Mouse (Mus musculus): ENCODE measurements around the gene Fkbp1a. TPM values are rescaled to one million over a fixed set of nuclear protein-coding genes. Genes with fewer than 3 reads are reported as not detected.

Fkbp1a gene
- polyA plus RNA-seq, 1 experiment from 2014 or later: 586 TPM

GRCm38 (mm10) chr2:151564006-151564405 is 21.7 kb downstream of the Fkbp1a start:
- peaks cover 35% of the 10 kb centered on the region for H3K36me3 ChIP-seq (replicated peaks)
- no peaks in the 10 kb centered on the region for H3K27me3 ChIP-seq (replicated peaks)
- ATAC-seq (replicated peaks): no peak
- no peak overlapping the region for H3K27ac ChIP-seq
- H3K4me2 ChIP-seq: no peak overlapping the region
- H3K4me1 ChIP-seq: no peaks in the 10 kb centered on the region
- no peak overlapping the region for H3K9ac ChIP-seq
- no peak overlapping the region for H3K4me3 ChIP-seq
- H3K9me3 ChIP-seq: no peaks in the 10 kb centered on the region
- 98% methylated on average over 1 of the region's 1 CpGs for WGBS

DNA sequence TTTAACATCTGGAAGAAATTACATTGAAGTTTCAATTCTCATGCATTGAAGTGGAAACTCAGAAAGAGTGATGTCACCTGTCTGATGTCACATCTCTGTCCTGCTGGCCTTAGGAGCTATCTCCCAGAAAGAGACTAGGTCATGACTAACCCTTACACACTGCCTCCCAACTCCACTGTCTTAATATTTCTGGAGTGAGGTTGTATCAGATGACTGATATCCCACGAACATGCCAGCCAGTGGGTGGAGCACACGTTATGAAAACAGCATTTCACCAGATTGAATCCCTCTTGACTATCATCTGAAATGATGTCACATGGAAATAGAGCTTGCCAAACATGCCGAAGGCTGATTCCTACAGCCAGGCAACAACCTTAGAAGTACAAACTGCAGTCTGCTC is 22.7 kb downstream of the Fkbp1a start:
- no peak overlapping the region for H3K4me2 ChIP-seq
- H3K36me3 ChIP-seq (replicated peaks): peaks cover 25% of the 10 kb centered on the region; the same call in 1 of the 2 replicates
- ATAC-seq (replicated peaks): no peak

GRCm38 (mm10) chr2:151566856-151567255 is 24.6 kb downstream of the Fkbp1a start:
- H3K9me3 ChIP-seq: no peaks in the 10 kb centered on the region
- peaks cover 9% of the 10 kb centered on the region; the same call in 1 of the 2 replicates for H3K36me3 ChIP-seq (replicated peaks)
- ATAC-seq (replicated peaks): no peak
- no peak overlapping the region for H3K27ac ChIP-seq
- no peaks in the 10 kb centered on the region for H3K27me3 ChIP-seq (replicated peaks)
- H3K9ac ChIP-seq: no peak overlapping the region
- WGBS: 88% methylated on average over 6 of the region's 6 CpGs
- H3K4me3 ChIP-seq: no peak overlapping the region
- H3K4me2 ChIP-seq: no peak overlapping the region
- no peaks in the 10 kb centered on the region for H3K4me1 ChIP-seq

More for the DNA sequence above, 22.7 kb downstream of the Fkbp1a start:
- Histone ChIP-seq H3K9ac (no peak overlapping the region), H3K9me3 (no peaks in the 10 kb centered on the region), H3K4me3 (no peak overlapping the region), H3K27ac (no peak overlapping the region), H3K27me3 (replicated peaks) (no peaks in the 10 kb centered on the region), H3K4me1 (no peaks in the 10 kb centered on the region)
- 79% methylated on average over 3 of the region's 3 CpGs for WGBS

GRCm38 (mm10) chr2:151569452-151569851 is 27.2 kb downstream of the Fkbp1a start:
- ATAC-seq (replicated peaks): no peak
- Histone ChIP-seq H3K9ac (no peak overlapping the region), H3K4me3 (no peak overlapping the region), H3K27ac (no peak overlapping the region), H3K4me2 (no peak overlapping the region), H3K36me3 (replicated peaks) (0 out of 2 replicates have a peak, but pooled peaks cover 3% of the 10 kb centered on the region), H3K9me3 (no peaks in the 10 kb centered on the region), H3K27me3 (replicated peaks) (no peaks in the 10 kb centered on the region), H3K4me1 (no peaks in the 10 kb centered on the region)
- 85% methylated on average over 2 of the region's 2 CpGs for whole genome bisulfite sequencing

GRCm38 (mm10) chr2:151571873-151572700 is 29.8 kb downstream of the Fkbp1a start, which contains the start of gene Sdcbp2:
Gene Sdcbp2, plus strand, starts transcription at chr2:151572622.
- no peak for ATAC-seq (replicated peaks)
- Histone ChIP-seq H3K36me3 (replicated peaks) (no peaks in the 10 kb centered on the region), H3K9ac (no peak within 1 kb of the TSS), H3K27ac (no peak within 1 kb of the TSS), H3K27me3 (replicated peaks) (no peaks in the 10 kb centered on the region), H3K9me3 (no peaks in the 10 kb centered on the region), H3K4me3 (no peak within 1 kb of the TSS), H3K4me2 (no peak within 1 kb of the TSS), H3K4me1 (peaks cover 18% of the 10 kb centered on the region)
- WGBS: 72% methylated on average over 17 of the region's 17 CpGs

- no peak overlapping the region for H3K4me3 ChIP-seq
- no peak for ATAC-seq (replicated peaks)
- WGBS: 63% methylated on average over 3 of the region's 3 CpGs
- no peak overlapping the region for H3K9ac ChIP-seq
- no peak overlapping the region for H3K27ac ChIP-seq
- no peaks in the 10 kb centered on the region for H3K9me3 ChIP-seq
- no peaks in the 10 kb centered on the region for H3K27me3 ChIP-seq (replicated peaks)
- H3K4me2 ChIP-seq: no peak overlapping the region
- H3K36me3 ChIP-seq (replicated peaks): no peaks in the 10 kb centered on the region
- H3K4me1 ChIP-seq: peaks cover 18% of the 10 kb centered on the region
Measured at GRCm38 (mm10) chr2:151573667-151574066, 31.4 kb downstream of the Fkbp1a start.

GRCm38 (mm10) chr2:151574607-151575006 is 32.3 kb downstream of the Fkbp1a start:
- Histone ChIP-seq H3K36me3 (replicated peaks) (no peaks in the 10 kb centered on the region), H3K9me3 (no peaks in the 10 kb centered on the region), H3K4me1 (peaks cover 18% of the 10 kb centered on the region), H3K27ac (no peak overlapping the region), H3K4me2 (no peak overlapping the region), H3K27me3 (replicated peaks) (no peaks in the 10 kb centered on the region), H3K4me3 (no peak overlapping the region), H3K9ac (no peak overlapping the region)
- no peak for ATAC-seq (replicated peaks)
- WGBS: 55% methylated on average over 5 of the region's 5 CpGs

DNA sequence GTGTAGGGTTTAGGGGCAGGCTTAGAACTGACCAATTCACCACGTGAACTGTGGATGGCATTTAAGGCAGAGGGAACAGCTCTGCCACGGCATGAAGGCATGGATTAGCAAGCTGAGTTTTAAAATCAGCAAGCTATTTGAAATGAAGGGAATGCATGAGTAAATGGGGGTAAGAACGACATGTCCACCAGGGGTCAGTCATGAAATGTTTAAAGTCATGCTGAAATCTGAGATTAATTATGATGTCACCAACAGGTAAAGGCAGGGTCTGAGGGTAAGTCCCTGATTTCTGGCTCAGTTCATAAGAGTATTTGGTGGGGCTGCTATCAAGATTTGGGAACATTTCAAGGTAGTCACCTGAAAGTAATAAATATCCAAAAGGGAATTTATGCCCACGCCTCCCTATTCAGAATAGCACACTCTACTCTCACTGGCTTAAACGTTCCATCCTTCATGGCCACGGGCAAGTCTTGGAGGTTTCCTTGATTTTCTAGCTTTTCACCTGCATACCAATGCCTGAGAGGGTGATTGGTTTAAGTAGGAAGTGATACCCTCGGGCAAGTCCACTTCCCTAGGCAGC is 32.9 kb downstream of the Fkbp1a start:
- H3K4me2 ChIP-seq: peak overlapping the region; percentile 93
- H3K4me3 ChIP-seq: peak overlapping the region; percentile 56
- H3K9ac ChIP-seq: peak overlapping the region; percentile 82
- ATAC-seq (replicated peaks): peak; percentile 5
- H3K4me1 ChIP-seq: peaks cover 18% of the 10 kb centered on the region
- 17% methylated on average over 7 of the region's 7 CpGs for WGBS
- H3K36me3 ChIP-seq (replicated peaks): no peaks in the 10 kb centered on the region
- no peaks in the 10 kb centered on the region for H3K27me3 ChIP-seq (replicated peaks)
- H3K27ac ChIP-seq: peak overlapping the region; percentile 93
- no peaks in the 10 kb centered on the region for H3K9me3 ChIP-seq

- peak overlapping the region; percentile 56 for H3K4me3 ChIP-seq
- no peaks in the 10 kb centered on the region for H3K27me3 ChIP-seq (replicated peaks)
- peak; percentile 98 for ATAC-seq (replicated peaks)
- H3K36me3 ChIP-seq (replicated peaks): no peaks in the 10 kb centered on the region
- H3K4me2 ChIP-seq: peak overlapping the region; percentile 93
- H3K27ac ChIP-seq: peak overlapping the region; percentile 93
- peaks cover 18% of the 10 kb centered on the region for H3K4me1 ChIP-seq
- H3K9ac ChIP-seq: peak overlapping the region; percentile 82
- WGBS: under 1% methylated on average over 38 of the region's 38 CpGs
- H3K9me3 ChIP-seq: no peaks in the 10 kb centered on the region
Measured at GRCm38 (mm10) chr2:151575699-151576389, 33.6 kb downstream of the Fkbp1a start.

GRCm38 (mm10) chr2:151579183-151579582 is 36.9 kb downstream of the Fkbp1a start:
- 87% methylated on average over 4 of the region's 4 CpGs for WGBS

DNA sequence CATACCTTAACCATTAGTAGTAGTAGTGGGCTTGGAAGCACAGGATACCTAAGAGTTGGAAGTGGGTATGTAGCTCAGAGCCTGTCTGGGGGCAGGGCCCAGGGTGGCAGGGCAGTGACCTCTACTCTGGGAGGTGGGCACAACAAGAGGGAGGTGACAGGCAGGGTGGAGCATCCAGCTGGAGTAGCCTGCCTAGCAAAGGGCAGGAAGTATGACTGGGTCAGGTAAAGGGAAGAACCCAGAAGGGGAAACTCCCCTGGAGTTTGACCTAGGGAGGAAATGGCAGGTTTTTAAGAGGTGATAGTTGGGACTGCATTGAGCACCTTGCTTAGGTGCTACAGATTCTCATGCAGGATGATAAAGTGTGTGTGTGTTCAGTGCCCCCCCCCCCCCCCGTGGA is 38.7 kb downstream of the Fkbp1a start:
- Histone ChIP-seq H3K27ac (no peak overlapping the region), H3K27me3 (replicated peaks) (no peaks in the 10 kb centered on the region), H3K9me3 (no peaks in the 10 kb centered on the region), H3K4me3 (no peak overlapping the region), H3K36me3 (replicated peaks) (no peaks in the 10 kb centered on the region), H3K4me2 (no peak overlapping the region), H3K9ac (no peak overlapping the region), H3K4me1 (peaks cover 6% of the 10 kb centered on the region)
- 29% methylated on average over 1 of the region's 1 CpGs for WGBS
- no peak for ATAC-seq (replicated peaks)

More at GRCm38 (mm10) chr2:151579183-151579582, 36.9 kb downstream of the Fkbp1a start:
- H3K4me2 ChIP-seq: no peak overlapping the region
- no peaks in the 10 kb centered on the region for H3K36me3 ChIP-seq (replicated peaks)
- no peaks in the 10 kb centered on the region for H3K27me3 ChIP-seq (replicated peaks)
- H3K9me3 ChIP-seq: no peaks in the 10 kb centered on the region
- H3K4me1 ChIP-seq: peaks cover 18% of the 10 kb centered on the region
- no peak overlapping the region for H3K27ac ChIP-seq
- no peak overlapping the region for H3K4me3 ChIP-seq
- no peak for ATAC-seq (replicated peaks)
- H3K9ac ChIP-seq: no peak overlapping the region

GRCm38 (mm10) chr2:151585934-151586333 is 43.7 kb downstream of the Fkbp1a start:
- 67% methylated on average over 3 of the region's 3 CpGs for WGBS
- Histone ChIP-seq H3K4me3 (no peak overlapping the region), H3K36me3 (replicated peaks) (no peaks in the 10 kb centered on the region), H3K4me2 (no peak overlapping the region), H3K4me1 (no peaks in the 10 kb centered on the region), H3K9ac (no peak overlapping the region), H3K27ac (no peak overlapping the region), H3K27me3 (replicated peaks) (no peaks in the 10 kb centered on the region), H3K9me3 (no peaks in the 10 kb centered on the region)
- ATAC-seq (replicated peaks): no peak

Data from midbrain, embryonic 15.5 days (tissue).